Mouse (Mus musculus) forebrain, embryonic 15.5 days (tissue): ENCODE measurements around the gene Celf1. TPM values are rescaled to one million over a fixed set of nuclear protein-coding genes. Genes with fewer than 3 reads are reported as not detected.
"Not testable (repeated sequence)": the region's sequence is repeated elsewhere in the genome, so short reads cannot be mapped to it uniquely, and the experiment has no call there.

Experiments
- ATAC-seq: fragments of 200-750 bp; cut with Nextera tagmentation; replicated peaks from 2 replicates; pipeline ENCODE4 v1.8.0; 2017; ENCODE audit warnings: mild to moderate bottlenecking, moderate TSS enrichment, moderate library complexity
- H3K27ac ChIP-seq: fragments of 300-500 bp; sonication (generic); replicated peaks from 2 replicates; pipeline ENCODE4 v1.5.1; 2015; ENCODE audit warnings: mild to moderate bottlenecking, inconsistent platforms
- H3K27me3 ChIP-seq: fragments of 300-500 bp; sonication (generic); 2 replicates; pipeline ENCODE4 v1.6.1; 2015; ENCODE audit warnings: inconsistent platforms
- H3K36me3 ChIP-seq: fragments of 300-500 bp; sonication (generic); 2 replicates; pipeline ENCODE4 v1.6.1; 2015; ENCODE audit warnings: mild to moderate bottlenecking, inconsistent platforms
- H3K4me1 ChIP-seq: fragments of 300-500 bp; sonication (generic); 2 replicates; pipeline ENCODE4 v1.6.1; 2015; ENCODE audit warnings: inconsistent platforms
- H3K4me2 ChIP-seq: fragments of 300-500 bp; sonication (generic); replicated peaks from 2 replicates; pipeline ENCODE4 v1.6.1; 2015; ENCODE audit warnings: mild to moderate bottlenecking, inconsistent platforms
- H3K4me3 ChIP-seq: fragments of 300-500 bp; sonication (generic); 2 replicates; pipeline ENCODE4 v1.5.1; 2015; ENCODE audit warnings: mild to moderate bottlenecking, inconsistent platforms
- H3K9ac ChIP-seq: fragments of 300-500 bp; sonication (generic); replicated peaks from 2 replicates; pipeline ENCODE4 v1.6.1; 2015; ENCODE audit warnings: mild to moderate bottlenecking, inconsistent platforms
- H3K9me3 ChIP-seq: fragments of 300-500 bp; sonication (generic); 2 replicates; pipeline ENCODE4 v1.6.1; 2016; ENCODE audit warnings: inconsistent platforms
- WGBS: fragments of 180-500 bp; shearing (Covaris S2); methylation state at CpG from one replicate; pipeline ENCODE4 v1.1.7; 2015; ENCODE audit warnings: mixed read lengths; 5-methylcytosine and 5-hydroxymethylcytosine counted together
- polyA plus RNA-seq: library from polyadenylated mRNA; unstranded; fragments of >200 nt; fragmentation: Nextera tagmentation; extraction: Ambion mirVana; gene quantifications from 2 replicates; pipeline ENCODE4 v1.2.1, GENCODE M21; 2015

Gene Celf1
- 132 and 136 TPM in 2 replicates for polyA plus RNA-seq

DNA sequence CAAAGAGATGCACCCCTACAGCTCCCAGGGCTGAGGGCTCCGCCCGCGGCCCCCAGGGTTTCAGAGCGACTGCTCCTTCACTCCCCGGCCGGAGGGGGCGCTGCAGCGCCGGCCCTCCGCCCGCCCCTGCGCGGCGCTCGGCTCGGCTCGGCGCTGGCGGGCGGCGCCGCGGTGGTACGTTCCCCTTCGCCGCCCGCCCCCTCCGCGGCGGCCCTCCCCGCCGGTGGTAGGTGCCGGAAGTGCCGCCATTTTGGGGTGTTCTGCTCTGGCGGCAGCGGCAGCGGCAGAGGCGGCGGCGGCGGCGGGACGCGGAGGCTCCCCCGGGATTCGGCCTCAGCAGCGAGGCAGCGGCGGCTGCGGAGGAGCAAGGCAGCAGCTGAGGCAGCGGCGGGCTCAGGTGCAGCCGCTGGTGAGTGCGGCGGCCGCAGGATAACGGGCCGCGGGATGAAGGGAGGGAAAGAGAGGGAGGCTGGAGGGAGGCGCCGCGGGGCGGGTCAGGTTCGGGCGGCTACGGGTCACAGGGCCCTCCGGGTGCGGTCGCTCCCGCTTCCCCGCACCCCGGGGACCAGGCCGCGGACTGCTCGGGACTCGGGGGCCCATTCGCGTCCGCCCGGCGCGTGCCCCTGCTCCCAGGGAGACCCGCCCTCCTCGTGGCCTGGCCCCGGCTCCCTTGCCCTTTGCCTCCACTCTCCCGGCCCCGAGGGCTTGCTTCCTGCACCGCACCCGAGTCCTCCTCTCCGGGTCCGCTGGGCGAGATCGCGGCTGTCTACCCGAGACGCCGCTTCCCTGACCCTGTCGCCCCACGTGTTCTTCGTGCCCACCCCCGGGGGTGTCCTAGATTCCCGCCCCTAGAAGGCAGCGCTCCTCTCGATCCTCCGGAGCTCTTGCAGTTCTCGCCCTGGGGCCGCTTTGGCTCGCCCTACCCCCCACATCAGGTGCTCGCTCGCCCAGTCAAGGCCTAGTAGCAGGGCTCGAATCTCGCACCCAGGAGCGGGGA is at the start of gene Celf1:
Celf1 (plus strand) TSS at position 150 of the 997 bp plus-strand sequence.
- peak; percentile 97 for ATAC-seq
- H3K9me3 ChIP-seq, result no peaks in the 10 kb centered on the region
- no peaks in the 10 kb centered on the region for H3K27me3 ChIP-seq
- peaks cover 28% of the 10 kb centered on the region for H3K4me1 ChIP-seq
- H3K4me3 ChIP-seq, result peak within 1 kb of the TSS; percentile 78
- no peaks in the 10 kb centered on the region for H3K36me3 ChIP-seq
- H3K4me2 ChIP-seq, result peak within 1 kb of the TSS; percentile 52
- 1% methylated on average over 91 of the region's 113 CpGs for WGBS
- peak within 1 kb of the TSS; percentile 92 for H3K9ac ChIP-seq
- peak within 1 kb of the TSS; percentile 90 for H3K27ac ChIP-seq

DNA sequence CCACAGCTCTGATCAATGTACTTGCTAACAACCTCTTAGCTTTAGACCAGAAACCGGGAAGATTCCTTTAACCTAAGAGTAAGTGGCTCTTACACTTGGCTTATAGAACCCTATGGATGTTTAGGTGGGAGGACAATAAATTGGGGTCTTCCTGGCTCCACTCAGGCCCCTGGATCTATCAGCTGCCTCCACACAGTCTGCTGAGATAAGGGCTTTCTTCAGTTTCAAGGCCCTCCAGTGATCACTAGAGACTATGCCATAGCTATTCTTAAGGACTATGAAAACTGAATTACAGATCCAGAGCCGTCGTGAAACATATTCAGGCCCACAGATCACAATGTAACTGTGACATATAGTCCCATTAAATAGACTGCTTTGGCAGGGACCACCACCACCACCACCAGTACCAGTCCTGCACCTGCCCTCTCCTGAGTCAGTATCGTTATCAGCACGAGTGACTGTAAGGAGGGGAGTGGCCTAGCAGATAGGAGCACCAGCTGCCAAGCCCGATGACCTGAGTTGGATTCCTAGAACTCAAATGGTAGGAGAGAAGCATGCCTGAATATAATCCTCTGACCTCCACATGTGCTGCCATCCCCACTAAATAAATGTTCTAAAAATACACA is 46.4 kb upstream of the Celf1 start:
- WGBS, result 88% methylated on average over 6 of the region's 6 CpGs
- Histone ChIP-seq H3K4me1 (peaks cover 21% of the 10 kb centered on the region), H3K9me3 (no peaks in the 10 kb centered on the region), H3K9ac (no peak overlapping the region), H3K27me3 (0 out of 2 replicates have a peak, but pooled peaks cover 2% of the 10 kb centered on the region), H3K27ac (no peak overlapping the region), H3K4me2 (no peak overlapping the region), H3K4me3 (no peak overlapping the region), H3K36me3 (peaks cover 43% of the 10 kb centered on the region)
- no peak for ATAC-seq

DNA sequence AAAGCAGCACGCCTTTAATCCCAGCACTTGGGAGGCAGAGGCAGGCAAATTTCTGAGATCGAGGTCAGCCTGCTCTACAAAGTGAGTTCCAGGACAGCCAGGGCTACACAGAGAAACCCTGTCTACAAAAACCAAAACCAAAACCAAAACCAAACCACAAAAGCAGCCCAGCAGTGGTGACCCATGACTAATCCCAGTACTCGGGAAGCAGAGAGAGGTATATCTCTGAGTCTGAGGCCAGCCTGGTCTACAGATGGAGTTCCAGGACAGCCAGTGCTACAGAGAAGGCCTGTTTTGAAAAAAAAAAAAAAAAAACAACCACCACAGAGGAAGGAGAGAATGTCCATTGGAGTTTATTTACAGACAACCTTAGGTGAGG is 45.9 kb upstream of the Celf1 start:
- Histone ChIP-seq H3K36me3 (peaks cover 47% of the 10 kb centered on the region), H3K4me1 (peaks cover 17% of the 10 kb centered on the region)
- H3K27ac ChIP-seq, H3K9ac ChIP-seq, H3K4me3 ChIP-seq, H3K27me3 ChIP-seq, H3K9me3 ChIP-seq, ATAC-seq, H3K4me2 ChIP-seq: not testable (repeated sequence)
- WGBS, result 93% methylated on average over 3 of the region's 3 CpGs

DNA sequence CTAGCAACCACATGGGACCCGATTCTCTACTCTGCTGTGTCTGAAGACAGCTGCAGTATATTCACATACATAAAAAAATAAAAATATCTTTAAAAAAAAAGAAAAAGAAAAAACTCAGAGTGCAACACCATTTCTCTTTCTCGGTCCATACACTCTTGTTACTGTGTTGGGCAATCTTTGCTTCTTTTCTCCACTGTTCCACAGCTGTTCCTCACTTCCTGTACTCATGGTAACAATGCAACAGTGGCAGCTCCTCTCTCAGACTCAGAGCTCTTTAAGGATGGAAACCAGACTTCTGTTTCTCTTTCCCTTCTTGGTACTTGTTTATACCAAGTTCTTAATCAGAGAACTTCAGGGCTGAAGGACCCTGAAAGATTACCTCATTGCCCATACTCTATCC is 36.8 kb upstream of the Celf1 start:
- WGBS, result 84% methylated on average over 2 of the region's 2 CpGs
- Histone ChIP-seq H3K36me3 (peaks cover 43% of the 10 kb centered on the region), H3K4me3 (peak overlapping the region; percentile 81), H3K27me3 (no peaks in the 10 kb centered on the region), H3K4me2 (peak overlapping the region; percentile 56), H3K9me3 (no peaks in the 10 kb centered on the region), H3K9ac (peak overlapping the region; percentile 89; the same call in 1 of the 2 replicates), H3K4me1 (peaks cover 36% of the 10 kb centered on the region), H3K27ac (0 out of 2 replicates have a peak overlapping the region, but pooled peaks have one; percentile 93)
- ATAC-seq, result no peak

DNA sequence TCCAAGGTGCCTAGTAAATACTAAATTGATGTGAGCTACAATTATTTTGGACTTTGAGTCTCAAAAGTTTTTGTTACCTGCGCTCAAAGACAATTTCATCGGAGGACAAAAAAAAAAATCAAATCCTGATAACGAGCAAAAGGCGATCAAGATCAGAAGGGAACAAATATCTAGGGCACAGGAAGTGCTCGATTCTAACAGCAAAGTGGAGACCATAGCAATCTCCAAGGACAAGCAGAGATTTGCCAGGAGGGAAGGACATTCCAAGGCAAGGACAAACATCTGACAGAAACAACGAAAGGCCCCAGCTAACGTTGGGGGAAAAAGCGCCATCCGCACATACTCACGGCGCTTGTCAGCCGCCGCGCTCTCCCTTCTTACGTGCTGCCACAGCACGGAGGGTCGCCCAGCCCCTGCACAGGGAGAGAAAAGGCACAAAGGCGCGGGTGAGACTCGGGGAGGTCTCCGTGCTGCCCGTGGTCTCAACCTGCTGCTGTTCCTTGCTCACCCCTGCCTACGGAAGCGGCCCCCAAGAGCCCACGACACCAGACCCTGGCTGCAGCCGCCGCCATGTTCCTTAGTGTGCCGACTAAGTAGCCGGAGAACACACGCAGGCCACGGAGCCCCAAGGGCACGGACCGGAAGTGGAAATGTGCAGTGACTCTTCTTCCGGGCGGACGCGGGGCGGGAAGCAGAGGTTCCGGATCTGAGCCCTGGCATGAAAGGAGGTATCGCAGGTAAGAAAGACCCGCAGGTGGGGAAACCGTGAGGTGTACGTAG is 35.9 kb upstream of the Celf1 start, which contains the start of the genes Kbtbd4 and Ndufs3:
Kbtbd4 (plus strand) TSS at position 665 of the 780 bp plus-strand sequence.
Ndufs3 (minus strand) TSS at position 752 of the 780 bp plus-strand sequence.
- peak within 1 kb of the TSS; percentile 81 for H3K4me3 ChIP-seq
- H3K4me1 ChIP-seq, result peaks cover 36% of the 10 kb centered on the region
- peaks cover 43% of the 10 kb centered on the region for H3K36me3 ChIP-seq
- peak within 1 kb of the TSS; percentile 89 for H3K9ac ChIP-seq
- WGBS, result under 1% methylated on average over 42 of the region's 43 CpGs
- H3K9me3 ChIP-seq, result no peaks in the 10 kb centered on the region
- H3K27me3 ChIP-seq, result no peaks in the 10 kb centered on the region
- peak within 1 kb of the TSS; percentile 93 for H3K27ac ChIP-seq
- peak within 1 kb of the TSS; percentile 56 for H3K4me2 ChIP-seq
- ATAC-seq, result peak; percentile 94

DNA sequence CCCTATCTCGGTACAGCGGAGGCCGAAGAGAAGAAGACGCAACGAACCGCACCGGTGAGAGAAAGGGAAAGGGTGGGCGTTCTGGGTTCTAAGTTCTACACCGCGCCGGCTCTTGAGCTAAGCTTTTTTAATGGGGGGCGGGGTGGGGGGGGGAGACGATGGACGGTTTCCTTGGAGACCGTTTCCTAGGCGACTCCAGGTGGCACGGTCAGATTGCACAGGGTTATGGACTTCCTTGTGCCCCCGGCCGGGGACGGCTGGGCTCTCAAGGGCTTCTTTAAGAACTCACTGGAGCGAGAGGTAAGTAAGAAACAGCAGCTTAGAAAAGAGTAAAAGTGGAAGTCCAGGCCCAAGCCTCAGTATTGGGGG is 35.3 kb upstream of the Celf1 start:
- WGBS, result under 1% methylated on average over 20 of the region's 21 CpGs
- ATAC-seq, result no peak; the same call in 1 of the 2 replicates

DNA sequence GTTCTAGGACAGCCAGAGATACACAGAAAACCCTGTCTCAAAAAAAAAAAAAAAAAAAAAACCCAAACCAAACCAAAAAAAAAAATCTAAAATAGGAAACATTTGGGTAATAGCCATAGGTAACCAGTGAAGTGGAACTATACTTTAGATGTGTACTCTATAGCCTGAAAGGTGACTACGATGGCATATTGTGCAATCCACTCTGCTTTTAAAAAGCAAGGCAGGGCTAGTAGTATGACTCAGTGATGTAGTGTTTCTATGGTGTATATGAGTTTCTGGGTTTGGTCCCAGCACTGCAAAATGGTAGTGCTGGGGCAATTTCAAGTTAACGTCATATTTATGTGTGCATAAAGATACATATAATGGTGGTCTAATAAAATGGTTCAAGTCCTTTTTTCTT is 33.5 kb upstream of the Celf1 start:
- no peaks in the 10 kb centered on the region for H3K9me3 ChIP-seq
- H3K27me3 ChIP-seq, result no peaks in the 10 kb centered on the region
- H3K4me3 ChIP-seq, result no peak overlapping the region
- no peak overlapping the region for H3K9ac ChIP-seq
- H3K36me3 ChIP-seq, result peaks cover 54% of the 10 kb centered on the region
- no peak for ATAC-seq
- no peak overlapping the region for H3K4me2 ChIP-seq
- peaks cover 36% of the 10 kb centered on the region for H3K4me1 ChIP-seq
- 100% methylated on average over 2 of the region's 2 CpGs for WGBS
- H3K27ac ChIP-seq, result no peak overlapping the region

More for the DNA sequence above, 35.3 kb upstream of the Celf1 start:
- peak overlapping the region; percentile 81 for H3K4me3 ChIP-seq
- peak overlapping the region; percentile 89 for H3K9ac ChIP-seq
- H3K27ac ChIP-seq, result peak overlapping the region; percentile 93
- H3K27me3 ChIP-seq, result no peaks in the 10 kb centered on the region
- peaks cover 49% of the 10 kb centered on the region for H3K36me3 ChIP-seq
- peak overlapping the region; percentile 56 for H3K4me2 ChIP-seq
- no peaks in the 10 kb centered on the region for H3K9me3 ChIP-seq
- H3K4me1 ChIP-seq, result peaks cover 36% of the 10 kb centered on the region

DNA sequence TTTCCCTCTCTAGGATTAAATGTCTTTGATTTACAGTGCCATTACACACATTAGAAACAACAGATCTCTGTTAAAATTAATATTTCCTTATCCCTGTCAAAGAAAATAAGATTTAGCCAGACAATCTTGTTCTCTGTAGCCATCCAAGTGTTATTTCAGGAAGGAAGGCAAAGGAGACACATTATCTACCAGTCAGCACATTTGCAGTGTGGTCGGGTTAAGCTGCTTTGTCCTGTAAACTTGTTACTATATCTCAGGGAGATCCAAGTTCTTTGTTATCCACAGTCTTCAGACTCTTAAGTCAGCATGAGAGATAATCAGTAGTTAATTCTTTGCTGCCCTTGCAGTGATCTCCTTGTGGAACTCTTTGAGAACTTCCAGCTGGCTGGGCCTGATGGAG is 29.3 kb upstream of the Celf1 start:
- Histone ChIP-seq H3K27ac (no peak overlapping the region), H3K36me3 (peaks cover 62% of the 10 kb centered on the region), H3K27me3 (no peaks in the 10 kb centered on the region), H3K4me1 (peaks cover 31% of the 10 kb centered on the region), H3K9me3 (no peaks in the 10 kb centered on the region), H3K4me2 (no peak overlapping the region), H3K4me3 (no peak overlapping the region), H3K9ac (no peak overlapping the region)
- WGBS, result 78% methylated on average over 1 of the region's 1 CpGs
- no peak for ATAC-seq

DNA sequence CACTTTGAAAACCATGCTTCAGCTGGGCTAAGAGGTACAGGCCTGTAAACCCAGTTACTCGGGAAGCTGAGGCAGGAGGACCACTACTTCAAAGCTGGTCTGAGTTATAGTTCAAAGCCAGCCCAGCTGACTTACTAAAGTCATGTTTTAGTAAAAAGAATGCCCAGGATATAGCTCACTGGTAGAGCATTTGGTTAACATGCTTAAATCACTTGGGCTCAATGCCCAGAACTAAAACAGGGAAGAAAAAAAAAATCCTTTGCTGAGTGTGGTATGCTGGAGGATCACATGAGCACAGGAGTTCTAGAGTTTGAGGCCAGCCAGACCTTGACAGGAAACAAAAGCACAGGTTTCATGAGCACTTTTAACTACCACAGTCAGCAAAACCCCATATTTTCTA is 28.5 kb upstream of the Celf1 start:
- H3K27me3 ChIP-seq, result no peaks in the 10 kb centered on the region
- H3K4me3 ChIP-seq, result no peak overlapping the region
- WGBS, result 68% methylated on average over 1 of the region's 1 CpGs
- H3K9ac ChIP-seq, result no peak overlapping the region
- no peaks in the 10 kb centered on the region for H3K9me3 ChIP-seq
- no peak overlapping the region for H3K4me2 ChIP-seq
- no peak overlapping the region for H3K27ac ChIP-seq
- no peak for ATAC-seq
- H3K36me3 ChIP-seq, result peaks cover 58% of the 10 kb centered on the region
- H3K4me1 ChIP-seq, result peaks cover 32% of the 10 kb centered on the region

DNA sequence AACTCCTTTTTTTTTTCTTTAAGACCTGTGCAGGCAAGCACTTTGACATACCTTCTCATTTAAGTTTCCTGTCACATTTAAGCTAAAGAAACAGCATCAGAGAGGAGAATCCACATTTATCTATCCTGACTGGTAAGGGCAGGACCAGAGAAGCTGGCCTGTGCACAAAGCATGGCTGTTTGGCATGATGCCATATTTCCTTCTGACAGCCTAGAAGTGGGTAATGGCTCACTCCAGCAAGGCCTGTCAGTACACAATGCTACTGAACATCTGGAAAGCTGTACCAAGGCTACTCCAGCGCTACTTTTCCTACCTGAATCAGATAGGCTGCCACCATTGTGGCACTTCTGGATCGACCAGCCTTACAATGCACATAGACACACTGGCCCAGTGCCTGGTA is 26.5 kb upstream of the Celf1 start:
- WGBS, result 66% methylated on average over 2 of the region's 2 CpGs
- Histone ChIP-seq H3K4me2 (no peak overlapping the region), H3K36me3 (peaks cover 48% of the 10 kb centered on the region), H3K27ac (peak overlapping the region; percentile 36; the same call in 1 of the 2 replicates), H3K27me3 (no peaks in the 10 kb centered on the region), H3K9ac (no peak overlapping the region), H3K4me3 (no peak overlapping the region), H3K4me1 (peaks cover 37% of the 10 kb centered on the region), H3K9me3 (no peaks in the 10 kb centered on the region)
- no peak for ATAC-seq

DNA sequence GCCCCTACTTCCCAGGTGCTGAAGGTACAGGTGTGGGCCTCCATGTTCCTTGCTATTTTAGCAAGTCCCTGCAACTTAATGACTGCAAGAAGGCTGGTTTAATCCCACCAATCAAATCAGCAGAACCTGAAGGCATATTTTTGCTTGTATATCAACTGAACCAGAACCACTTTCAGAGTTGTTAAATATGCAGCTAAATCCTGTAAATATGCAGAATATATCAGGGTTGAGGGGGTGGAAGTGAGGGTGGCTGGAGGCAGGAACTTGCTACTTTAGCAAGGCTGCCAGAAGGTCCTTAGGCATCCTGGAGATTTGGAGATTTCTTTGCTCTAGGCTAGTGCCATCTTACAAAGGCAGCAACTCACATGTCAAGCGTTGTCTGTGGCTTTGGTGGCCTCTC is 24.7 kb upstream of the Celf1 start:
- no peaks in the 10 kb centered on the region for H3K9me3 ChIP-seq
- no peak overlapping the region for H3K4me3 ChIP-seq
- no peak for ATAC-seq
- peak overlapping the region; percentile 81; the same call in 1 of the 2 replicates for H3K9ac ChIP-seq
- H3K36me3 ChIP-seq, result peaks cover 29% of the 10 kb centered on the region
- 0 out of 2 replicates have a peak overlapping the region, but pooled peaks have one; percentile 2 for H3K27ac ChIP-seq
- H3K4me2 ChIP-seq, result no peak overlapping the region
- 81% methylated on average over 1 of the region's 1 CpGs for WGBS
- H3K27me3 ChIP-seq, result no peaks in the 10 kb centered on the region
- peaks cover 37% of the 10 kb centered on the region for H3K4me1 ChIP-seq
